ENCODE assay signal across 9 mouse cellular contexts in genomic region chr6:50978571-50978970, GRCm38 (mm10).
DNase-seq lines count a peak whose midpoint lies in the region; ATAC-seq and TF ChIP-seq lines count a peak whose summit lies in the region.
"Had no signal": no experiment of that assay in that cellular context is flagged by ENCODE, and none has a peak within 500 bp of the region (broad histone marks: within the 10 kb centered on the region; RNA-seq: fewer than 3 reads in every experiment).

No protein-coding gene starts in this region.

- DNase-seq in hindbrain, embryonic 14.5 days (ENCODE audit: low spot score) = no peak
- peak; percentile 67 to 79 for DNase-seq in heart, adult 9 months (ENCODE audit: low spot score in 2 of 2)
- DNase-seq in urinary bladder, postnatal 25 days (ENCODE audit: low spot score) = no peak
- no peak for DNase-seq in cerebellum, postnatal 36 days
- DNase-seq in layer of hippocampus, adult 2 months (ENCODE audit: low spot score in 2 of 2) = no peak
- DNase-seq: cerebellum, adult 11-12 months had no signal

- TF ChIP-seq POLR2A in small intestine, adult 2 months (IDR thresholded peaks at IDR 0.05; ENCODE audit: low read depth, low read length) = no peak

- 0 out of 2 replicates have a peak overlapping the region, but pooled peaks have one; percentile 22 for H3K27ac ChIP-seq in hindbrain, embryonic 15.5 days (replicated peaks)
- H3K27ac ChIP-seq in hindbrain, embryonic 14.5 days = no peak overlapping the region
- H3K27ac ChIP-seq in kidney, embryonic 15.5 days = peak overlapping the region; percentile 87
- peak overlapping the region; percentile 70 for H3K27ac ChIP-seq in small intestine, adult 2 months (ENCODE audit: insufficient read depth, low read depth, low read length)
- H3K27ac ChIP-seq in layer of hippocampus, adult 2 months = no peak overlapping the region

- H3K9me3 ChIP-seq in hindbrain, embryonic 15.5 days = no peaks in the 10 kb centered on the region
- no peaks in the 10 kb centered on the region for H3K9me3 ChIP-seq in hindbrain, embryonic 14.5 days (ENCODE audit: control insufficient read depth, low read length)
- H3K9me3 ChIP-seq in kidney, embryonic 15.5 days (replicated peaks) = no peaks in the 10 kb centered on the region

- no peak for TF ChIP-seq CTCF in small intestine, adult 2 months (IDR thresholded peaks at IDR 0.05; ENCODE audit: extremely low read depth, insufficient read length, insufficient replicate concordance, low read depth, low read length)
- TF ChIP-seq CTCF in layer of hippocampus, adult 2 months (conservative IDR thresholded peaks at IDR 0.05) = no peak

- ATAC-seq in hindbrain, embryonic 15.5 days (ENCODE audit: low FRiP score, low read depth) = no peak
- no peak for ATAC-seq in hindbrain, embryonic 14.5 days (ENCODE audit: low FRiP score)
- ATAC-seq in kidney, embryonic 15.5 days (replicated peaks; ENCODE audit: low FRiP score) = no peak

- H3K4me3 ChIP-seq in hindbrain, embryonic 15.5 days = no peak overlapping the region
- no peak overlapping the region for H3K4me3 ChIP-seq in hindbrain, embryonic 14.5 days (replicated peaks; ENCODE audit: low read length)
- no peak overlapping the region for H3K4me3 ChIP-seq in kidney, embryonic 15.5 days (replicated peaks)
- no peak overlapping the region for H3K4me3 ChIP-seq in small intestine, adult 2 months (ENCODE audit: low read depth, low read length)
- H3K4me3 ChIP-seq in layer of hippocampus, adult 2 months = no peak overlapping the region

- no peak overlapping the region for H3K9ac ChIP-seq in hindbrain, embryonic 15.5 days
- H3K9ac ChIP-seq in hindbrain, embryonic 14.5 days = no peak overlapping the region
- H3K9ac ChIP-seq in kidney, embryonic 15.5 days = no peak overlapping the region

- no peaks in the 10 kb centered on the region for H3K27me3 ChIP-seq in hindbrain, embryonic 15.5 days
- no peaks in the 10 kb centered on the region for H3K27me3 ChIP-seq in hindbrain, embryonic 14.5 days (ENCODE audit: control insufficient read depth, insufficient read depth, low read length)
- no peaks in the 10 kb centered on the region for H3K27me3 ChIP-seq in kidney, embryonic 15.5 days
- no peaks in the 10 kb centered on the region for H3K27me3 ChIP-seq in small intestine, adult 2 months (ENCODE audit: control insufficient read depth, insufficient read depth, low read length)

- H3K4me2 ChIP-seq in hindbrain, embryonic 15.5 days = no peak overlapping the region
- no peak overlapping the region for H3K4me2 ChIP-seq in hindbrain, embryonic 14.5 days (replicated peaks)
- H3K4me2 ChIP-seq in kidney, embryonic 15.5 days = no peak overlapping the region

- 47% methylated on average over 3 of the region's 3 CpGs for WGBS in hindbrain, embryonic 15.5 days
- 54% methylated on average over 3 of the region's 3 CpGs for WGBS in hindbrain, embryonic 14.5 days
- WGBS in kidney, embryonic 15.5 days = 17% methylated on average over 3 of the region's 3 CpGs
- 54% methylated on average over 3 of the region's 3 CpGs for WGBS in small intestine, adult 2 months

- H3K4me1 ChIP-seq in hindbrain, embryonic 15.5 days (replicated peaks) = peaks cover under 1% of the 10 kb centered on the region; the same call in 1 of the 2 replicates
- 0 out of 2 replicates have a peak, but pooled peaks cover 12% of the 10 kb centered on the region for H3K4me1 ChIP-seq in hindbrain, embryonic 14.5 days (replicated peaks; ENCODE audit: control insufficient read depth, insufficient read depth, low read length)
- peaks cover 76% of the 10 kb centered on the region for H3K4me1 ChIP-seq in kidney, embryonic 15.5 days
- H3K4me1 ChIP-seq in small intestine, adult 2 months (ENCODE audit: control insufficient read depth, insufficient read depth, insufficient read length, low read length) = no peaks in the 10 kb centered on the region

- no peaks in the 10 kb centered on the region for H3K36me3 ChIP-seq in hindbrain, embryonic 15.5 days
- no peaks in the 10 kb centered on the region for H3K36me3 ChIP-seq in hindbrain, embryonic 14.5 days (replicated peaks; ENCODE audit: control insufficient read depth, insufficient read depth)
- H3K36me3 ChIP-seq in kidney, embryonic 15.5 days = no peaks in the 10 kb centered on the region
- no peaks in the 10 kb centered on the region for H3K36me3 ChIP-seq in small intestine, adult 2 months (ENCODE audit: control insufficient read depth, insufficient read depth, low read length)

Comparison
In these comparisons a context has a peak if more than half of its experiments do, and no peak if none do; other contexts are left out.
1. H3K27ac ChIP-seq: peak in hindbrain, embryonic 15.5 days (single experiment), kidney, embryonic 15.5 days (single experiment) and small intestine, adult 2 months (single experiment); none in hindbrain, embryonic 14.5 days (single experiment) and layer of hippocampus, adult 2 months (single experiment).
2. DNase-seq: peak in heart, adult 9 months (2 of 2); none in hindbrain, embryonic 14.5 days (single experiment), urinary bladder, postnatal 25 days (single experiment), cerebellum, postnatal 36 days (0 of 2) and layer of hippocampus, adult 2 months (0 of 2).